20 mouse cellular contexts compared by ENCODE assay signal in genomic region chr16:87220611-87221010, GRCm38 (mm10).
DNase-seq lines count a peak whose midpoint lies in the region; ATAC-seq and TF ChIP-seq lines count a peak whose summit lies in the region.
"Had no signal": no experiment of that assay in that cellular context is flagged by ENCODE, and none has a peak within 500 bp of the region (broad histone marks: within the 10 kb centered on the region; RNA-seq: fewer than 3 reads in every experiment).

No protein-coding gene starts in this region.

- no peak for TF ChIP-seq POLR2A in limb, embryonic 14.5 days (IDR thresholded peaks at IDR 0.05; ENCODE audit: borderline replicate concordance, extremely low read depth, insufficient read depth, insufficient read length)

- no peak for DNase-seq in limb, embryonic 10.5 days (ENCODE audit: low spot score)
- no peak for DNase-seq in Patski (ENCODE audit: low read depth, low spot score)
- DNase-seq in limb, embryonic 14.5 days (ENCODE audit: low spot score) = no peak
- DNase-seq in kidney, postnatal 25 days = no peak
- DNase-seq in thymus, postnatal 4 days = no peak
- DNase-seq: adrenal gland, adult 2 months; adrenal gland, postnatal 10 days; adrenal gland, postnatal 25 days; cerebellum, adult 11 months; cerebellum, adult 18-20 months; cerebellum, adult 9-10 months; cerebellum, postnatal 10 days; cerebellum, postnatal 25 days; forebrain, postnatal 0 days had no signal

- TF ChIP-seq CTCF in Patski (IDR thresholded peaks at IDR 0.05) = no peak

- H3K4me1 ChIP-seq in limb, embryonic 13.5 days = peaks cover 9% of the 10 kb centered on the region; the same call in 1 of the 2 replicates
- H3K4me1 ChIP-seq in limb, embryonic 10.5 days = no peaks in the 10 kb centered on the region
- peaks cover 8% of the 10 kb centered on the region; the same call in 1 of the 2 replicates for H3K4me1 ChIP-seq in limb, embryonic 14.5 days (ENCODE audit: control insufficient read depth, insufficient read depth, low read length)
- H3K4me1 ChIP-seq: embryonic facial prominence, embryonic 10.5 days; embryonic facial prominence, embryonic 12.5 days; forebrain, embryonic 10.5 days; forebrain, embryonic 12.5 days had no signal

- H3K9me3 ChIP-seq in limb, embryonic 13.5 days = no peaks in the 10 kb centered on the region
- H3K9me3 ChIP-seq in limb, embryonic 10.5 days (replicated peaks) = no peaks in the 10 kb centered on the region
- H3K9me3 ChIP-seq in limb, embryonic 14.5 days (ENCODE audit: control insufficient read depth, low read length) = no peaks in the 10 kb centered on the region
- H3K9me3 ChIP-seq: embryonic facial prominence, embryonic 10.5 days; embryonic facial prominence, embryonic 12.5 days; forebrain, embryonic 10.5 days; forebrain, embryonic 12.5 days had no signal

- H3K36me3 ChIP-seq in limb, embryonic 13.5 days = no peaks in the 10 kb centered on the region
- no peaks in the 10 kb centered on the region for H3K36me3 ChIP-seq in limb, embryonic 10.5 days
- H3K36me3 ChIP-seq in limb, embryonic 14.5 days (ENCODE audit: control insufficient read depth, insufficient read depth, low read length) = no peaks in the 10 kb centered on the region
- H3K36me3 ChIP-seq: embryonic facial prominence, embryonic 10.5 days; embryonic facial prominence, embryonic 12.5 days; forebrain, embryonic 10.5 days; forebrain, embryonic 12.5 days had no signal

- no peaks in the 10 kb centered on the region for H3K27me3 ChIP-seq in limb, embryonic 13.5 days
- no peaks in the 10 kb centered on the region for H3K27me3 ChIP-seq in limb, embryonic 10.5 days (ENCODE audit: low read depth, poor library complexity, severe bottlenecking)
- H3K27me3 ChIP-seq in Patski = no peaks in the 10 kb centered on the region
- H3K27me3 ChIP-seq in limb, embryonic 14.5 days (ENCODE audit: control insufficient read depth, insufficient read depth, low read length) = no peaks in the 10 kb centered on the region
- H3K27me3 ChIP-seq: embryonic facial prominence, embryonic 12.5 days; forebrain, embryonic 12.5 days had no signal

- in situ Hi-C loops in Patski (cut with MboI; ENCODE audit: low pct_unique_long_range_greater_than_20kb) = no loop called here

- H3K4me2 ChIP-seq in limb, embryonic 13.5 days (replicated peaks) = no peak overlapping the region
- H3K4me2 ChIP-seq in limb, embryonic 14.5 days (replicated peaks; ENCODE audit: low read depth, low read length, severe bottlenecking) = no peak overlapping the region
- H3K4me2 ChIP-seq: embryonic facial prominence, embryonic 12.5 days; forebrain, embryonic 12.5 days had no signal

- CTCF ChIA-PET in Patski (lab: Charles Lee) = interaction anchor here (1.1 kb wide), 1 partner anchor 18 kb away, joined by 3 read pairs; no protein-coding TSS in a partner anchor

- ATAC-seq in limb, embryonic 13.5 days (ENCODE audit: low FRiP score, low read depth) = no peak
- peak; percentile 26 for ATAC-seq in Patski
- ATAC-seq in limb, embryonic 14.5 days (ENCODE audit: low FRiP score, low read depth) = no peak
- ATAC-seq: forebrain, embryonic 14.5 days; forebrain, postnatal 0 days had no signal

- POLR2A ChIA-PET in Patski (lab: Charles Lee) = no interaction called here

- no peak overlapping the region for H3K4me3 ChIP-seq in limb, embryonic 13.5 days
- H3K4me3 ChIP-seq in limb, embryonic 10.5 days = no peak overlapping the region
- no peak overlapping the region for H3K4me3 ChIP-seq in limb, embryonic 14.5 days (replicated peaks; ENCODE audit: low read length)
- H3K4me3 ChIP-seq: embryonic facial prominence, embryonic 10.5 days; embryonic facial prominence, embryonic 12.5 days; forebrain, embryonic 10.5 days; forebrain, embryonic 12.5 days had no signal

- H3K9ac ChIP-seq in limb, embryonic 13.5 days = no peak overlapping the region
- H3K9ac ChIP-seq in limb, embryonic 14.5 days (ENCODE audit: low read depth, low read length, severe bottlenecking) = no peak overlapping the region
- H3K9ac ChIP-seq: embryonic facial prominence, embryonic 12.5 days; forebrain, embryonic 12.5 days; forebrain, postnatal 0 days had no signal

- H3K27ac ChIP-seq in limb, embryonic 13.5 days = 0 out of 2 replicates have a peak overlapping the region, but pooled peaks have one; percentile 12
- H3K27ac ChIP-seq in limb, embryonic 10.5 days = no peak overlapping the region
- peak overlapping the region; percentile 1; the same call in 1 of the 2 replicates for H3K27ac ChIP-seq in limb, embryonic 14.5 days (replicated peaks; ENCODE audit: low read depth, low read length)
- H3K27ac ChIP-seq: embryonic facial prominence, embryonic 10.5 days; embryonic facial prominence, embryonic 12.5 days; forebrain, embryonic 10.5 days; forebrain, embryonic 12.5 days had no signal

- WGBS in limb, embryonic 13.5 days = 80% methylated on average over 5 of the region's 5 CpGs
- WGBS in limb, embryonic 10.5 days = 90% methylated on average over 5 of the region's 5 CpGs
- 81% methylated on average over 5 of the region's 5 CpGs for WGBS in limb, embryonic 14.5 days
